Mouse (Mus musculus) spleen, adult 2 months (tissue): ENCODE results near the gene E2f3. TPM values are rescaled to one million over a fixed set of nuclear protein-coding genes. Genes with fewer than 3 reads are reported as not detected.

Source experiments
- DNase-seq, 2 experiments: peaks; one replicate each; pipeline versions ENCODE4 v3.0.0 to v3.0.0-alpha.2; 2012 to 2021; ENCODE audit warnings: low spot score in 2 of 2, low read depth in 1 of 2
- H3K27ac ChIP-seq: fragments of 200-500 bp; 2 replicates; pipeline ENCODE4 v1.5.1; 2012; ENCODE audit warnings: low read length, inconsistent platforms; ENCODE audit not compliant: insufficient read depth
- H3K27me3 ChIP-seq: fragments of 200-500 bp; 2 replicates; pipeline ENCODE4 v1.6.1; 2012; ENCODE audit warnings: mild to moderate bottlenecking, moderate library complexity, low read length, inconsistent platforms; ENCODE audit not compliant: control insufficient read depth, insufficient read depth
- H3K36me3 ChIP-seq: fragments of 200-500 bp; 2 replicates; pipeline ENCODE4 v1.6.1; 2012; ENCODE audit warnings: mild to moderate bottlenecking, low read length, inconsistent platforms; ENCODE audit not compliant: control insufficient read depth, insufficient read depth
- H3K4me1 ChIP-seq: fragments of 200-500 bp; 2 replicates; pipeline ENCODE4 v1.6.1; 2011; ENCODE audit warnings: inconsistent platforms; ENCODE audit not compliant: control insufficient read depth, insufficient read depth, insufficient read length
- H3K4me3 ChIP-seq: fragments of 200-500 bp; 2 replicates; pipeline ENCODE4 v1.5.1; 2011; ENCODE audit warnings: mild to moderate bottlenecking, inconsistent platforms; ENCODE audit not compliant: insufficient read depth, insufficient read length; ENCODE audit errors: extremely low read depth
- CTCF ChIP-seq: fragments of 200-500 bp; IDR thresholded peaks from 2 replicates; pipeline ENCODE4 v1.5.1; 2011; ENCODE audit warnings: mild to moderate bottlenecking, inconsistent platforms; ENCODE audit not compliant: insufficient read depth, insufficient read length, insufficient replicate concordance; ENCODE audit errors: extremely low read depth
- POLR2A ChIP-seq: fragments of 200-500 bp; IDR thresholded peaks from 2 replicates; pipeline ENCODE4 v1.6.1; 2011; ENCODE audit warnings: low read depth, low read length, inconsistent platforms
- WGBS: fragments of 180-500 bp; shearing (Covaris S2); methylation state at CpG from one replicate; pipeline ENCODE4 v1.1.7; 2018; 5-methylcytosine and 5-hydroxymethylcytosine counted together
- polyA plus RNA-seq: library from polyadenylated mRNA; depleted of rRNA; stranded (reverse); fragments of >200 nt; gene quantifications from 2 replicates; pipeline ENCODE4 v1.2.3, GENCODE M21; 2012; rRNA removed

The E2f3 gene
- polyA plus RNA-seq, 1 experiment: 2.1 TPM

GRCm38 (mm10) chr13:29902676-29903075 lies 83.2 kb downstream of the E2f3 start:
- Histone ChIP-seq H3K27ac (no peak overlapping the region), H3K4me1 (no peaks in the 10 kb centered on the region), H3K27me3 (no peaks in the 10 kb centered on the region), H3K4me3 (no peak overlapping the region), H3K36me3 (no peaks in the 10 kb centered on the region)
- TF ChIP-seq CTCF (no peak), POLR2A (no peak)
- 93% methylated on average over 1 of the region's 1 CpGs for WGBS
- DNase-seq: no peak

DNA sequence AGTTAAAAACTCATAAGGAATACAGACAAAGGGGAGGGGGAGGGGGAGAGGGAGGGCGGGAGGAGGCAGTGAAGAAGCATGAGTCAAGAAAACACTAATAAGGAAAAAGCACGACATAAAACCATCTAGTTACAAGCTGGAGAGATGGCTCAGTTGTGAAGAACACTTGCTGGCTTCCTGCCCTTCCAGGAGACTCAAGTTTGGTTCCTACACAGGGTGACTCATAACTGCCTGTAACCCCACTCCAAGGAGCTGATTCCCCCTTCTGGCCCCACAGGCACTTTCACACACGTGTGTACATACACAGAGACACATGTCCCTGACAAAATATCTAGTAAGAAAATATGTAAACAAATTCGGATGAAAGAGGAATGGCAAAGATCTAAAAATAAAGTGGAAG lies 84.2 kb downstream of the E2f3 start:
- no peak for DNase-seq
- WGBS: 79% methylated on average over 4 of the region's 4 CpGs

GRCm38 (mm10) chr13:29866780-29867179 lies 119.1 kb downstream of the E2f3 start:
- Histone ChIP-seq H3K27me3 (no peaks in the 10 kb centered on the region), H3K27ac (no peak overlapping the region), H3K4me3 (no peak overlapping the region), H3K36me3 (no peaks in the 10 kb centered on the region), H3K4me1 (no peaks in the 10 kb centered on the region)
- WGBS: 92% methylated on average over 3 of the region's 3 CpGs
- TF ChIP-seq POLR2A (no peak), CTCF (no peak)
- no peak for DNase-seq

More for the DNA sequence above, 84.2 kb downstream of the E2f3 start:
- Histone ChIP-seq H3K4me1 (no peaks in the 10 kb centered on the region), H3K36me3 (no peaks in the 10 kb centered on the region), H3K4me3 (no peak overlapping the region), H3K27me3 (no peaks in the 10 kb centered on the region), H3K27ac (no peak overlapping the region)
- TF ChIP-seq POLR2A: no peak

DNA sequence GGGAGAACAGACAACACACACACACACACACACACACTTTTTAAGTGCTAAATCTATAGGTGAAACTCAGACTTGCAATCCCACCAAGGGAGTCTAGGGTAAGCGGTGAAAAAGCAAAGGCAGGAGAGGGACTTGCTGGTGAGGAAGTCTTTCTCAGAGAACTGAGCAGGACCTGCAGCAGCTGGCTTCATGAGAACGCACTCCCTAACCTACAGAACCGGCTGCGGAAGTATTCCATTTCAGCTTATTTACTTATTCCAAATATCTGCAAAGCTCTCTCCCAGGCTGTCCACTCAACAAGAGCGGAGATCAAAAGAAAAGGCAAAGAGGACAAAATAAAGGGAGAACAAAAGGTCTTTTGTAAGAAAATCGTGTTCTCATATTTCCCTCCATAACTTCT lies 121.5 kb downstream of the E2f3 start:
- H3K4me3 ChIP-seq: no peak overlapping the region
- no peaks in the 10 kb centered on the region for H3K27me3 ChIP-seq
- H3K4me1 ChIP-seq: no peaks in the 10 kb centered on the region
- TF ChIP-seq POLR2A (no peak), CTCF (no peak)
- no peak overlapping the region for H3K27ac ChIP-seq
- DNase-seq: no peak
- WGBS: 90% methylated on average over 6 of the region's 6 CpGs
- H3K36me3 ChIP-seq: no peaks in the 10 kb centered on the region

- WGBS: 91% methylated on average over 2 of the region's 2 CpGs
- no peak for DNase-seq
- Histone ChIP-seq H3K36me3 (no peaks in the 10 kb centered on the region), H3K27ac (no peak overlapping the region), H3K4me3 (no peak overlapping the region), H3K27me3 (no peaks in the 10 kb centered on the region), H3K4me1 (no peaks in the 10 kb centered on the region)
- TF ChIP-seq CTCF (no peak), POLR2A (no peak)
These were observed 125.8 kb downstream of the E2f3 start for GRCm38 (mm10) chr13:29860087-29860486.

- 10% methylated on average over 4 of the region's 4 CpGs for WGBS
- H3K36me3 ChIP-seq: no peaks in the 10 kb centered on the region
- peak in 1 of 2 experiments; percentile 30 for DNase-seq
- TF ChIP-seq POLR2A (no peak), CTCF (peak; percentile 28; the same call in 1 of the 2 replicates)
- H3K27ac ChIP-seq: no peak overlapping the region
- no peak overlapping the region for H3K4me3 ChIP-seq
- no peaks in the 10 kb centered on the region for H3K4me1 ChIP-seq
- no peaks in the 10 kb centered on the region for H3K27me3 ChIP-seq
These were observed 128.4 kb downstream of the E2f3 start for GRCm38 (mm10) chr13:29857436-29857835.

Other genes starting within 250 kb of the E2f3 start
- gene Cdkal1, start 130.4 kb downstream of the E2f3 start, polyA plus RNA-seq: 0.82 and 1.2 TPM in 2 replicates
- 1.8 and 3.6 TPM in 2 replicates for gene Mboat1, start 150.4 kb upstream of the E2f3 start, polyA plus RNA-seq